Mouse (Mus musculus) embryonic facial prominence, embryonic 11.5 days (tissue): ENCODE results near the gene Gigyf1. TPM values are rescaled to one million over a fixed set of nuclear protein-coding genes. Genes with fewer than 3 reads are reported as not detected.

ENCODE experiments used
- ATAC-seq: fragments of 200-750 bp; cut with Nextera tagmentation; replicated peaks from 2 replicates; pipeline ENCODE4 v1.8.0; 2017; ENCODE audit warnings: low read depth; ENCODE audit not compliant: insufficient number of reproducible peaks, low FRiP score, low TSS enrichment
- DNase-seq: peaks from one replicate; pipeline ENCODE4 v3.0.0-alpha.2; 2015; ENCODE audit warnings: low spot score
- H3K27ac ChIP-seq: fragments of 300-500 bp; sonication (generic); replicated peaks from 2 replicates; pipeline ENCODE4 v1.5.1; 2014; ENCODE audit warnings: mild to moderate bottlenecking, low read depth, low read length, control low read depth
- H3K27me3 ChIP-seq: fragments of 300-500 bp; sonication (generic); 2 replicates; pipeline ENCODE4 v1.6.1; 2014; ENCODE audit warnings: mild to moderate bottlenecking, low read length, moderate library complexity, mixed read lengths; ENCODE audit not compliant: control insufficient read depth, insufficient read depth
- H3K36me3 ChIP-seq: fragments of 300-500 bp; sonication (generic); replicated peaks from 2 replicates; pipeline ENCODE4 v1.6.1; 2014; ENCODE audit warnings: low read depth, mild to moderate bottlenecking, low read length, moderate library complexity, mixed read lengths; ENCODE audit not compliant: control insufficient read depth, insufficient read depth
- H3K4me1 ChIP-seq: fragments of 300-500 bp; sonication (generic); 2 replicates; pipeline ENCODE4 v1.6.1; 2014; ENCODE audit warnings: low read length, mixed read lengths; ENCODE audit not compliant: control insufficient read depth, insufficient read depth
- H3K4me2 ChIP-seq: fragments of 300-500 bp; sonication (generic); 2 replicates; pipeline ENCODE4 v1.6.1; 2014; ENCODE audit warnings: low read depth, mild to moderate bottlenecking, control low read depth, low read length, moderate library complexity
- H3K4me3 ChIP-seq: fragments of 300-500 bp; sonication (generic); 2 replicates; pipeline ENCODE4 v1.5.1; 2014; ENCODE audit warnings: low read depth, low read length, control low read depth
- H3K9ac ChIP-seq: fragments of 300-500 bp; sonication (generic); replicated peaks from 2 replicates; pipeline ENCODE4 v1.6.1; 2014; ENCODE audit warnings: mild to moderate bottlenecking, control low read depth, low read length
- H3K9me3 ChIP-seq: fragments of 300-500 bp; sonication (generic); replicated peaks from 2 replicates; pipeline ENCODE4 v1.6.1; 2016; ENCODE audit warnings: mild to moderate bottlenecking, low read length, inconsistent platforms, mixed read lengths; ENCODE audit not compliant: control insufficient read depth
- WGBS: fragments of 180-500 bp; shearing (Covaris S2); extraction: QIAGEN DNeasy Blood & Tissue Kit; methylation state at CpG from one replicate; pipeline ENCODE4 v1.1.7; 2014; 5-methylcytosine and 5-hydroxymethylcytosine counted together
- polyA plus RNA-seq: library from polyadenylated mRNA; unstranded; fragments of >200 nt; fragmentation: Nextera tagmentation; extraction: Ambion mirVana; gene quantifications from 2 replicates; pipeline ENCODE4 v1.2.1, GENCODE M21; 2014

The Gigyf1 gene
- polyA plus RNA-seq, 1 experiment from 2014 or later, result 8.5 TPM

DNA sequence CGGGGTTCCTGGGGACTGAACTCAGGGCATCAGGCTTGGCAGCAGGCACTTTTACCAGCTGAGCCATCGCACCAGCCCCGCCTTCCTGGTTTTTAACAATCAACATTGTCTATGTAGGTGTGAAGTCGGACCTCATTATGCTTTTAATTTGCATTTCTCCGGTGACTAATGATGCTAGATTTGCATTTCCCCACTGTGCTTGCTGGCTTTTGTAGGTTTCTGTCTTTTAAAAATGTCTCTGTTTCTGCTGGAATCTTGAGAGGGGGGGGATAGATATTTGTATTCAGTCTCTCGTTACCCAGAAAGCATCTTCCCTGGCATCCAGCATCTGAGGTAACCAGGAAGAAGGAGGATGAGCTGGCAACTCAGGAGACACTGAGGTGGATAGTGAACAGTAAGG lies 43.2 kb downstream of the Gigyf1 start:
- no peak overlapping the region for H3K4me3 ChIP-seq
- ATAC-seq (no peak), DNase-seq (no peak)
- no peak overlapping the region for H3K4me2 ChIP-seq
- no peaks in the 10 kb centered on the region for H3K9me3 ChIP-seq
- no peaks in the 10 kb centered on the region for H3K4me1 ChIP-seq
- no peaks in the 10 kb centered on the region for H3K36me3 ChIP-seq
- H3K27ac ChIP-seq, result no peak overlapping the region
- 70% methylated on average over 6 of the region's 6 CpGs for WGBS
- no peak overlapping the region for H3K9ac ChIP-seq
- H3K27me3 ChIP-seq, result no peaks in the 10 kb centered on the region

DNA sequence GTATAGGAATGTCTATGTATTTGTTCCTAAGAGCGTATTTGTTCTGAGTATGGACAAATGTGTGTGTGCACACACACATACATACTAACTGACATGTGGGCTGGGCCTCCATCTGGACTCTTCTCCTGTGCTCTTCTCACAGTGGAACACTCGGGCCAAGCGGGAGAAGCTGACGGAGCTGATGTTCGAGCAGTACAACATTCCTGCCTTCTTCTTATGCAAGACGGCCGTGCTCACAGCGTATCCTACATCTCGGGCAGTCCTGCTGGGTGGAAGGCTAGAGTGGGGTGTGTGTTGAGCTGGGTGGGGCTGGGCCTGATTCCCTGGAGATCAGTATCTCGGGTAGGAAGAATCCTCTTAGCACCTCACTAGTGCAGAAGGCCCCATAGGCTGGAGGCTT lies 44.6 kb downstream of the Gigyf1 start:
- no peak overlapping the region for H3K9ac ChIP-seq
- no peak for ATAC-seq
- 68% methylated on average over 10 of the region's 10 CpGs for WGBS
- no peak overlapping the region for H3K4me3 ChIP-seq
- H3K4me2 ChIP-seq, result no peak overlapping the region
- no peak overlapping the region for H3K27ac ChIP-seq
- no peak for DNase-seq
- H3K36me3 ChIP-seq, result no peaks in the 10 kb centered on the region
- H3K4me1 ChIP-seq, result no peaks in the 10 kb centered on the region
- no peaks in the 10 kb centered on the region for H3K9me3 ChIP-seq
- no peaks in the 10 kb centered on the region for H3K27me3 ChIP-seq

DNA sequence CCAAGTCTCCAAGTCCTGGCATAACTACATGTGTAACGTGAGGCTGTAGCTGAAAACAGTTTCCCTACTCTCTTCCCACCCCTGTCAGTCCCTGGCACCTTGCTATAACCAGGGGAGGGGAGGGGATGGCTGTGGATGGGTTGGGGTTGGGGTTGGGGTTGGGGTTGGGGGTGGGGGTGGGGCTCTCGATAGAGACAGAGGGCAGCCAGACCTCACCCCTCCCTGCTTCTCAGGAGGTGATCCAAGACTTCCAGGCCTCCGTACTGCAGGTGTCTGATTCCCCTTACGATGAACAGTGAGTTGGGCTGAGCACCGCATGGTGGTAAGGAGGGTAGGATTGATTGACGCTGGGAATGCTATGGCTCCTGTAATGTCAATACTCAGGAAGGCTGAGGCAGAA lies 47.4 kb downstream of the Gigyf1 start:
- ATAC-seq (no peak), DNase-seq (no peak)
- no peak overlapping the region for H3K4me2 ChIP-seq
- no peaks in the 10 kb centered on the region for H3K27me3 ChIP-seq
- no peak overlapping the region for H3K9ac ChIP-seq
- WGBS, result 67% methylated on average over 6 of the region's 6 CpGs
- no peaks in the 10 kb centered on the region for H3K4me1 ChIP-seq
- no peak overlapping the region for H3K4me3 ChIP-seq
- H3K36me3 ChIP-seq, result no peaks in the 10 kb centered on the region
- no peaks in the 10 kb centered on the region for H3K9me3 ChIP-seq
- H3K27ac ChIP-seq, result no peak overlapping the region

DNA sequence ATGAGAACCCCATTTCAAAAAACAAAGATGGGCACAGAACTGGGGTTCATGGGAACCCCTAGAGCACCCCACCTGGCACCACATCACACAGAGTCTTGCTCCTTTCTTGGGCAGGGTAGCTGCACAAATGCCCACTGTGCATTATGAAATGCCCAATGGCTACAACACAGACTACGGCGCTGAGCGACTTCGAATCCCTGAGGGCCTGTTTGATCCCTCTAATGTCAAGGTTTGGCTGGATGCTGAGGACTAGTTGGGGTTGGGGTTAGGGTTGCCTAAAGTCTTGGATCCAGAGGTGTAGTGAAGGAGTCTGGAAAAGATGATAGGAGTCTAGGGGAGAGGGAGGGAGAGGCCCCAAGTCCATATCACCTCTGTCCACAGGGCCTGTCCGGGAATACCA lies 48.1 kb downstream of the Gigyf1 start:
- ATAC-seq, result no peak
- no peaks in the 10 kb centered on the region for H3K4me1 ChIP-seq
- WGBS, result 95% methylated on average over 5 of the region's 5 CpGs
- no peaks in the 10 kb centered on the region for H3K36me3 ChIP-seq
- no peak overlapping the region for H3K27ac ChIP-seq
- DNase-seq, result no peak
- no peaks in the 10 kb centered on the region for H3K27me3 ChIP-seq
- H3K9me3 ChIP-seq, result no peaks in the 10 kb centered on the region
- H3K4me2 ChIP-seq, result no peak overlapping the region
- H3K9ac ChIP-seq, result no peak overlapping the region
- H3K4me3 ChIP-seq, result no peak overlapping the region

DNA sequence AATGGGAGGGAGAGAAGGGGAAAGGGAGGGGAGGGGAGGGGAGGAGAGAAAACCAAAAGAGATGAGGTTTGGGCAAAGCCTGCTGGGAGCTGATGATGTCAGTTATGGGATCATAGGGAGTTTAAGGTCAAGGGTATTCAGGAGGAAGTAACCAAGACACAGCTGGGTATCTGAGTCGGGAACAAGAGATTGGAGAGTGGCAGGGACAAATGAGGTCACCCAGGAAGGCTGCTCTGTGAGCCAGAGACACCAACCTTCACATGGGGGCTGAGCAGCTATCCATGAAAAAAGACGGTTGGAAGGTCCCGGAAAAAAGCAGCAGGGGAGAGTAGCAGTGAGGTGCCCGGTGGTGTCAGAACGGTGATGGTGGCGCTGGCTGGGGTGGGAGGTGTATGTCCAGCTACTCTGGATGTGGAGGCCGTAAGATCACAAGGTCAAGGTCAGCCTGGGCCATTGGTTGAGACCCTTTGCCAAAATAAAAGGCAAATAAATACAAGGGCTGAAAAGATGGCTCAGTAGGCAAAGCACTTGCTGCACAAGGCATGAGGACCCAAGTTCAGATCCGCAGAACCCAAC lies 50.0 kb downstream of the Gigyf1 start:
- 84% methylated on average over 8 of the region's 8 CpGs for WGBS
- H3K4me1 ChIP-seq, result no peaks in the 10 kb centered on the region
- no peak for DNase-seq

DNA sequence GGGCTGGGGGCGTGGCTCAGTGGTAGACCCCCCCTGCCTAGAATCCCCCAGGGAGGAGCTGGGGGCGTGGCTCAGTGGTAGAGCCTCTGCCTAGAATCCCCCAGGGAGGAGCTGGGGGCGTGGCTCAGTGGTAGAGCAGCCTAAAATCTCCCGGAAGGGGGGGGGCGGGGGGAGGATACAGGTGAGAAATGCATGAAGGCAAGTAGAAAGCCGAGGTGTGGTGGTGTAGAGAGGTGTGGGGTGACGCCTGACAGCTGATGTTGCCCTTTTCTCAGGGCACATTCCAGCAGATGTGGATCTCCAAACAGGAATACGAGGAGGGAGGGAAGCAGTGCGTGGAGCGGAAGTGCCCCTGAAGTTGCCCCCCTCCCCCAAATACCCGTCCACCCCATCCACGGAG lies 50.7 kb downstream of the Gigyf1 start:
- no peak overlapping the region for H3K9ac ChIP-seq
- H3K36me3 ChIP-seq, result no peaks in the 10 kb centered on the region
- H3K27me3 ChIP-seq, result no peaks in the 10 kb centered on the region
- no peak overlapping the region for H3K4me3 ChIP-seq
- no peak overlapping the region for H3K27ac ChIP-seq
- no peak overlapping the region for H3K4me2 ChIP-seq
- no peaks in the 10 kb centered on the region for H3K9me3 ChIP-seq
- ATAC-seq (no peak), DNase-seq (no peak)
- no peaks in the 10 kb centered on the region for H3K4me1 ChIP-seq
- 78% methylated on average over 12 of the region's 12 CpGs for WGBS

More for the DNA sequence above, 50.0 kb downstream of the Gigyf1 start:
- no peaks in the 10 kb centered on the region for H3K9me3 ChIP-seq
- no peak overlapping the region for H3K4me2 ChIP-seq
- H3K36me3 ChIP-seq, result no peaks in the 10 kb centered on the region
- H3K27ac ChIP-seq, result no peak overlapping the region
- no peak overlapping the region for H3K9ac ChIP-seq
- H3K4me3 ChIP-seq, result no peak overlapping the region
- H3K27me3 ChIP-seq, result no peaks in the 10 kb centered on the region
- no peak for ATAC-seq

DNA sequence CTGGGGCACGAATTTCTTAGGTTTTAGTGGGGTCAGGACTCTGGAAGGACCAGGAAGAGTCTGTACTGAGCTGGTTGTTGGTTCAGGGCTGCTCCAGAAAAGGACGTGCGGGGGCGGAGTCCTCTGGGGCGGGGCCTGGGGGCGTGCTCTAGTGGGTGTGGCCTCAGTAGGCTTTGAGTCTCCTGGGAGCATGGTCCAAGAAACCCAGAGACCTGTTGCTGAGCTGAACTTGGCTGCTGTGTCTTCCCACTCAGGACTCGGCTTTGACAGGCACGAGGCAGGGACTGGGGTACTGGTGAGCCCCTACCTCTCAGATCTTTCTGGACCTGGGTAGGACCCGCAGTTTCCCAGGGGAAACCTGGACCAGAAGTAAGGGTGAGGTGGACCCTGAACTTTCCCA lies 51.3 kb downstream of the Gigyf1 start, which contains the start of gene Tfr2:
Gene Tfr2 (plus strand): TSS at position 176 of the 400 bp plus-strand sequence.
- Histone ChIP-seq H3K27me3 (no peaks in the 10 kb centered on the region), H3K9ac (no peak within 1 kb of the TSS), H3K9me3 (no peaks in the 10 kb centered on the region), H3K36me3 (no peaks in the 10 kb centered on the region), H3K27ac (no peak within 1 kb of the TSS), H3K4me1 (no peaks in the 10 kb centered on the region), H3K4me3 (no peak within 1 kb of the TSS), H3K4me2 (0 out of 2 replicates have a peak within 1 kb of the TSS, but pooled peaks have one; percentile 10)
- DNase-seq (no peak), ATAC-seq (no peak)
- WGBS, result 36% methylated on average over 9 of the region's 9 CpGs

DNA sequence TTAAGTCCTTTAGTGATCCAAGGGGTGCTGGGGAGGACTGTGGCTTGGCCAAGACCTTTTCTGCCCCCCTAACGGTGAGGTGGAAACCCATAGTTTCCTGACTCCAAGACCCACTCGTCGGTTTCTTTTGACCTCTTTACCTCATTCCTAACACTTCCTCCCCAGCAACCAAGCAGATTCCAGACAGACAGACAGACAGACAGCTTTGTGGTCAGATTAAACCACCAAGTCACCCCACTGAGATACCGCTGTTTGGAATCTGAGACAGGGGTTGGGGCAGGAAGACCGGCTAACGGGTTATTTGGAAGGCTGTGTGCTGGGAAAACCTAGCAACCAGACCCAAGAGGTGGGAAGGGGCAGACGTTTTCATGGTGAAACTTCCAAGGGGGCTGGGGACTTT lies 51.8 kb downstream of the Gigyf1 start:
- no peaks in the 10 kb centered on the region for H3K9me3 ChIP-seq
- H3K4me3 ChIP-seq, result no peak overlapping the region
- no peaks in the 10 kb centered on the region for H3K4me1 ChIP-seq
- no peak overlapping the region for H3K27ac ChIP-seq
- H3K9ac ChIP-seq, result no peak overlapping the region
- 59% methylated on average over 7 of the region's 7 CpGs for WGBS
- H3K27me3 ChIP-seq, result no peaks in the 10 kb centered on the region
- H3K36me3 ChIP-seq, result no peaks in the 10 kb centered on the region
- DNase-seq (no peak), ATAC-seq (no peak)
- no peak overlapping the region for H3K4me2 ChIP-seq
